Mouse (Mus musculus): ENCODE results near the gene Gm3233.

GRCm38 (mm10) chr10:77713734-77714133 is 45.7 kb downstream of the Gm3233 start:
- no peak for TF ChIP-seq CTCF (IDR thresholded peaks at IDR 0.05; ENCODE audit: low read depth)
- TF ChIP-seq EP300 (IDR thresholded peaks at IDR 0.05; ENCODE audit: low read depth): no peak

All from heart, postnatal 0 days (tissue).